In genomic region chr17:56275842-56276480, GRCm38 (mm10) we compare ENCODE assay signal across 7 mouse cellular contexts. TPM values are rescaled to one million over a fixed set of nuclear protein-coding genes. Genes with fewer than 3 reads are reported as not detected.
DNase-seq lines count a peak whose midpoint lies in the region; ATAC-seq and TF ChIP-seq lines count a peak whose summit lies in the region.

No protein-coding gene starts in this region.

- H3K4me1 ChIP-seq in E14TG2a.4 (replicated peaks; ENCODE audit: low read depth, low read length) = peaks cover 70% of the 10 kb centered on the region
- H3K4me1 ChIP-seq in forebrain, embryonic 12.5 days = peaks cover 18% of the 10 kb centered on the region
- H3K4me1 ChIP-seq in intestine, postnatal 0 days (replicated peaks; ENCODE audit: control insufficient read depth, insufficient read depth, low read length) = 0 out of 2 replicates have a peak, but pooled peaks cover 3% of the 10 kb centered on the region

- H3K9me3 ChIP-seq in E14TG2a.4 (ENCODE audit: low read length) = no peaks in the 10 kb centered on the region
- no peaks in the 10 kb centered on the region for H3K9me3 ChIP-seq in forebrain, embryonic 12.5 days
- no peaks in the 10 kb centered on the region for H3K9me3 ChIP-seq in intestine, postnatal 0 days (ENCODE audit: control insufficient read depth)

- no peak; the same call in 1 of the 2 replicates for ATAC-seq in forebrain, embryonic 12.5 days (ENCODE audit: low FRiP score)
- ATAC-seq in intestine, postnatal 0 days = peak; percentile 65
- 0 out of 2 replicates have a peak, but pooled peaks have one; percentile 18 for ATAC-seq in megakaryocyte, adult 5-6 weeks (ENCODE audit: poor library complexity, severe bottlenecking)
- ATAC-seq in megakaryocyte progenitor cell, adult 5-6 weeks (replicated peaks; ENCODE audit: poor library complexity) = no peak

- H3K4me2 ChIP-seq in forebrain, embryonic 12.5 days = peak overlapping the region; percentile 72
- peak overlapping the region; percentile 75 for H3K4me2 ChIP-seq in intestine, postnatal 0 days (replicated peaks; ENCODE audit: low read depth)

- peaks cover 68% of the 10 kb centered on the region for H3K36me3 ChIP-seq in E14TG2a.4 (ENCODE audit: insufficient read depth, low read length)
- H3K36me3 ChIP-seq in forebrain, embryonic 12.5 days (replicated peaks) = peaks cover 5% of the 10 kb centered on the region; the same call in 1 of the 2 replicates
- H3K36me3 ChIP-seq in intestine, postnatal 0 days (ENCODE audit: control insufficient read depth, insufficient read depth) = peaks cover 51% of the 10 kb centered on the region

- WGBS in forebrain, embryonic 12.5 days = 34% methylated on average over 5 of the region's 5 CpGs
- WGBS in intestine, postnatal 0 days = 11% methylated on average over 5 of the region's 5 CpGs

- peak; percentile 55 for DNase-seq in A20 (ENCODE audit: low read depth, low spot score)
- DNase-seq in embryo, embryonic 11 days = no peak

- no peak for TF ChIP-seq CTCF in E14TG2a.4 (conservative IDR thresholded peaks at IDR 0.05; ENCODE audit: low read length)
- no peak for TF ChIP-seq CTCF in intestine, postnatal 0 days (IDR thresholded peaks at IDR 0.05; ENCODE audit: low read depth)

- H3K27ac ChIP-seq in forebrain, embryonic 12.5 days = 0 out of 2 replicates have a peak overlapping the region, but pooled peaks have one; percentile 78
- H3K27ac ChIP-seq in intestine, postnatal 0 days (ENCODE audit: low read depth, low read length) = peak overlapping the region; percentile 98

- peak overlapping the region; percentile 77 for H3K4me3 ChIP-seq in E14TG2a.4 (replicated peaks; ENCODE audit: low read length)
- H3K4me3 ChIP-seq in forebrain, embryonic 12.5 days (replicated peaks) = peak overlapping the region; percentile 46
- H3K4me3 ChIP-seq in intestine, postnatal 0 days (ENCODE audit: low read depth, low read length) = peak overlapping the region; percentile 61

- peak overlapping the region; percentile 65 for H3K9ac ChIP-seq in forebrain, embryonic 12.5 days
- peak overlapping the region; percentile 76 for H3K9ac ChIP-seq in intestine, postnatal 0 days (ENCODE audit: low read depth, low read length)

- H3K27me3 ChIP-seq in E14TG2a.4 (ENCODE audit: insufficient read depth, low read length) = no peaks in the 10 kb centered on the region
- no peaks in the 10 kb centered on the region for H3K27me3 ChIP-seq in forebrain, embryonic 12.5 days
- no peaks in the 10 kb centered on the region for H3K27me3 ChIP-seq in intestine, postnatal 0 days (replicated peaks; ENCODE audit: control insufficient read depth, insufficient read depth, low read length)

RNA-seq across cellular contexts. Expression of gene Ticam1, which starts 0.6 kb away (rescaled TPM):
- polyA plus RNA-seq in forebrain, embryonic 12.5 days (2016; fragmentation: Nextera tagmentation; extraction: Ambion mirVana) = 1.5 and 1.7 TPM in 2 replicates
- 15.8 and 16.0 TPM in 2 replicates for polyA plus RNA-seq in intestine, postnatal 0 days (2015; fragmentation: Nextera tagmentation; extraction: Ambion mirVana)
- total RNA-seq in megakaryocyte, adult 5-6 weeks (2015) = 14.3 and 15.0 TPM in 2 replicates
- 6.0 and 6.1 TPM in 2 replicates for total RNA-seq in megakaryocyte, adult 5-6 weeks (2017)
- 9.0 and 11.4 TPM in 2 replicates for total RNA-seq in megakaryocyte progenitor cell, adult 5-6 weeks (2015)
- 3.0 and 4.1 TPM in 2 replicates for total RNA-seq in megakaryocyte progenitor cell, adult 5-6 weeks (2017)

RNA-seq across cellular contexts. Expression of gene Plin3, which starts 16.7 kb away (rescaled TPM):
- polyA plus RNA-seq in forebrain, embryonic 12.5 days (2016; fragmentation: Nextera tagmentation; extraction: Ambion mirVana) = 28.6 and 28.8 TPM in 2 replicates
- 521 and 545 TPM in 2 replicates for polyA plus RNA-seq in intestine, postnatal 0 days (2015; fragmentation: Nextera tagmentation; extraction: Ambion mirVana)
- 7.1 and 9.1 TPM in 2 replicates for total RNA-seq in megakaryocyte, adult 5-6 weeks (2015)
- 28.3 and 29.2 TPM in 2 replicates for total RNA-seq in megakaryocyte, adult 5-6 weeks (2017)
- 7.3 and 8.1 TPM in 2 replicates for total RNA-seq in megakaryocyte progenitor cell, adult 5-6 weeks (2015)
- 28.1 TPM in 2 replicates for total RNA-seq in megakaryocyte progenitor cell, adult 5-6 weeks (2017)

RNA-seq across cellular contexts. Expression of gene Fem1a, which starts 19.4 kb away (rescaled TPM):
- polyA plus RNA-seq in forebrain, embryonic 12.5 days (2016; fragmentation: Nextera tagmentation; extraction: Ambion mirVana) = 18.2 and 20.3 TPM in 2 replicates
- 7.0 and 8.0 TPM in 2 replicates for polyA plus RNA-seq in intestine, postnatal 0 days (2015; fragmentation: Nextera tagmentation; extraction: Ambion mirVana)
- total RNA-seq in megakaryocyte, adult 5-6 weeks (2015) = 10.2 and 11.8 TPM in 2 replicates
- total RNA-seq in megakaryocyte, adult 5-6 weeks (2017) = 15.7 and 16.9 TPM in 2 replicates
- 15.3 and 15.9 TPM in 2 replicates for total RNA-seq in megakaryocyte progenitor cell, adult 5-6 weeks (2015)
- total RNA-seq in megakaryocyte progenitor cell, adult 5-6 weeks (2017) = 20.7 and 23.4 TPM in 2 replicates

RNA-seq across cellular contexts. Expression of gene Arrdc5, which starts 24.1 kb away (rescaled TPM):
- polyA plus RNA-seq in forebrain, embryonic 12.5 days (2016; fragmentation: Nextera tagmentation; extraction: Ambion mirVana) = not detected in 2 replicates
- polyA plus RNA-seq in intestine, postnatal 0 days (2015; fragmentation: Nextera tagmentation; extraction: Ambion mirVana) = not detected in 2 replicates
- not detected in 2 replicates for total RNA-seq in megakaryocyte, adult 5-6 weeks (2015)
- total RNA-seq in megakaryocyte, adult 5-6 weeks (2017) = not detected in 2 replicates
- total RNA-seq in megakaryocyte progenitor cell, adult 5-6 weeks (2015) = not detected in 2 replicates
- total RNA-seq in megakaryocyte progenitor cell, adult 5-6 weeks (2017) = not detected in 2 replicates

RNA-seq across cellular contexts. Expression of gene Uhrf1, which starts 27.2 kb away (rescaled TPM):
- 187 and 198 TPM in 2 replicates for polyA plus RNA-seq in forebrain, embryonic 12.5 days (2016; fragmentation: Nextera tagmentation; extraction: Ambion mirVana)
- 22.5 and 23.5 TPM in 2 replicates for polyA plus RNA-seq in intestine, postnatal 0 days (2015; fragmentation: Nextera tagmentation; extraction: Ambion mirVana)
- 39.3 and 52.3 TPM in 2 replicates for total RNA-seq in megakaryocyte, adult 5-6 weeks (2015)
- total RNA-seq in megakaryocyte, adult 5-6 weeks (2017) = 83.7 and 101 TPM in 2 replicates
- total RNA-seq in megakaryocyte progenitor cell, adult 5-6 weeks (2015) = 67.8 and 80.7 TPM in 2 replicates
- 151 and 160 TPM in 2 replicates for total RNA-seq in megakaryocyte progenitor cell, adult 5-6 weeks (2017)

Comparison
In these comparisons a context has a peak if more than half of its experiments do, and no peak if none do; other contexts are left out.
1. ATAC-seq: peak in intestine, postnatal 0 days (single experiment) and megakaryocyte, adult 5-6 weeks (single experiment); none in forebrain, embryonic 12.5 days (single experiment) and megakaryocyte progenitor cell, adult 5-6 weeks (single experiment).
2. Peak in every context shown above with its lines, with median percentiles within 50 percentile points of each other: H3K4me3 ChIP-seq.